Mouse (Mus musculus) MEL (cell line): ENCODE measurements around the gene Gns. TPM values are rescaled to one million over a fixed set of nuclear protein-coding genes. Genes with fewer than 3 reads are reported as not detected.

Experiments used
- DNase-seq: peaks from one replicate; pipeline ENCODE4 v3.0.0; 2011; ENCODE audit warnings: low read depth, low spot score
- H3K27ac ChIP-seq: 2 replicates; pipeline ENCODE4 v1.5.1; 2012; ENCODE audit warnings: low read depth, mild to moderate bottlenecking, control low read depth, low read length, moderate library complexity; ENCODE audit not compliant: control insufficient read depth
- H3K27me3 ChIP-seq, 2 experiments: fragments of 150-350 bp in 1 of 2; sonication (generic) in 1 of 2; 2 replicates each; pipeline ENCODE4 v1.6.1; 2012; ENCODE audit warnings: low read length in 2 of 2, mild to moderate bottlenecking in 2 of 2, improper control_type of control experiment in 1 of 2, moderate library complexity in 1 of 2; ENCODE audit not compliant: insufficient read depth in 2 of 2, control insufficient read depth in 1 of 2
- H3K36me3 ChIP-seq, 2 experiments: 2 replicates each; pipeline ENCODE4 v1.6.1; 2012 to 2014; ENCODE audit warnings: low read length in 2 of 2, improper control_type of control experiment in 1 of 2, inconsistent platforms in 1 of 2, mild to moderate bottlenecking in 1 of 2; ENCODE audit not compliant: insufficient read depth in 2 of 2, control insufficient read depth in 1 of 2
- H3K4me1 ChIP-seq, 2 experiments: fragments of 150-350 bp in 1 of 2; sonication (generic) in 1 of 2; 2 replicates each; pipeline ENCODE4 v1.6.1; 2012; ENCODE audit warnings: low read length in 2 of 2, improper control_type of control experiment in 1 of 2, mild to moderate bottlenecking in 1 of 2; ENCODE audit not compliant: insufficient read depth in 2 of 2, control insufficient read depth in 1 of 2
- H3K4me3 ChIP-seq, 2 experiments: fragments of 150-350 bp in 1 of 2; sonication (generic) in 1 of 2; 2 replicates each; pipeline ENCODE4 v1.5.1; 2012; ENCODE audit warnings: low read depth in 2 of 2, low read length in 2 of 2, mild to moderate bottlenecking in 2 of 2, moderate library complexity in 2 of 2, control low read depth in 1 of 2, improper control_type of control experiment in 1 of 2; ENCODE audit not compliant: control insufficient read depth in 1 of 2, insufficient read depth in 1 of 2
- H3K79me2 ChIP-seq: 2 replicates; pipeline ENCODE4 v1.6.1; 2012; ENCODE audit warnings: mild to moderate bottlenecking, low read length, moderate library complexity; ENCODE audit not compliant: control insufficient read depth, poor library complexity, insufficient read depth
- H3K9ac ChIP-seq: 2 replicates; pipeline ENCODE4 v1.6.1; 2012; ENCODE audit warnings: low read depth, mild to moderate bottlenecking, control low read depth, low read length, moderate library complexity; ENCODE audit not compliant: control insufficient read depth, poor library complexity, severe bottlenecking
- H3K9me3 ChIP-seq: fragments of 150-350 bp; sonication (generic); replicated peaks from 2 replicates; pipeline ENCODE4 v1.6.1; 2012; ENCODE audit warnings: mild to moderate bottlenecking, low read length, improper control_type of control experiment, moderate library complexity; ENCODE audit not compliant: insufficient read depth
- BHLHE40 ChIP-seq: IDR thresholded peaks from 2 replicates; pipeline ENCODE4 v1.6.1; 2012; ENCODE audit warnings: low read depth, mild to moderate bottlenecking, inconsistent platforms, low read length, improper control_type of control experiment, borderline replicate concordance
- CHD1 ChIP-seq: IDR thresholded peaks from 2 replicates; pipeline ENCODE4 v1.6.1; 2012; ENCODE audit warnings: low read depth, mild to moderate bottlenecking, inconsistent platforms, low read length, improper control_type of control experiment
- CTCF ChIP-seq, 3 experiments: IDR thresholded peaks in 2 of 3; conservative IDR thresholded peaks in 1 of 3; 2 replicates each; pipeline ENCODE4 v1.5.1; 2011 to 2012; ENCODE audit warnings: low read length in 3 of 3, low read depth in 2 of 3, mild to moderate bottlenecking in 2 of 3, improper control_type of control experiment in 1 of 3, inconsistent platforms in 1 of 3, mixed read lengths in 1 of 3, moderate library complexity in 1 of 3; ENCODE audit not compliant: control insufficient read depth in 1 of 3, insufficient read depth in 1 of 3, poor library complexity in 1 of 3, severe bottlenecking in 1 of 3
- ELF1 ChIP-seq: IDR thresholded peaks from 2 replicates; pipeline ENCODE4 v1.6.1; 2014; ENCODE audit warnings: low read depth, mild to moderate bottlenecking, inconsistent platforms, low read length, improper control_type of control experiment, moderate library complexity
- EP300 ChIP-seq, 2 experiments: IDR thresholded peaks; 2 replicates each; pipeline ENCODE4 v1.6.1; 2011; ENCODE audit warnings: improper control_type of control experiment in 2 of 2, low read length in 2 of 2, low read depth in 1 of 2, mild to moderate bottlenecking in 1 of 2
- GATA1 ChIP-seq: IDR thresholded peaks from 2 replicates; pipeline ENCODE4 v1.6.1; 2011; ENCODE audit warnings: low read depth, low read length, improper control_type of control experiment
- MAX ChIP-seq: IDR thresholded peaks from 2 replicates; pipeline ENCODE4 v1.6.1; 2011; ENCODE audit warnings: low read length, improper control_type of control experiment
- MAZ ChIP-seq: IDR thresholded peaks from 2 replicates; pipeline ENCODE4 v1.6.1; 2012; ENCODE audit warnings: low read depth, mild to moderate bottlenecking, inconsistent platforms, low read length, improper control_type of control experiment
- MEF2A ChIP-seq: IDR thresholded peaks from 2 replicates; pipeline ENCODE4 v1.6.1; 2014; ENCODE audit warnings: low read depth, mild to moderate bottlenecking, inconsistent platforms, low read length, improper control_type of control experiment; ENCODE audit not compliant: poor library complexity, insufficient replicate concordance, severe bottlenecking; ENCODE audit errors: extremely low read depth
- MXI1 ChIP-seq: IDR thresholded peaks from 2 replicates; pipeline ENCODE4 v1.6.1; 2011; ENCODE audit warnings: mild to moderate bottlenecking, low read depth, low read length, improper control_type of control experiment
- NELFE ChIP-seq: IDR thresholded peaks from 2 replicates; pipeline ENCODE4 v1.6.1; 2011; ENCODE audit warnings: low read depth, low read length, improper control_type of control experiment
- NRF1 ChIP-seq: IDR thresholded peaks from 2 replicates; pipeline ENCODE4 v1.6.1; 2014; ENCODE audit warnings: low read depth, mild to moderate bottlenecking, inconsistent platforms, low read length, improper control_type of control experiment, moderate library complexity; ENCODE audit not compliant: poor library complexity, insufficient read depth, severe bottlenecking
- POLR2A ChIP-seq, 2 experiments: IDR thresholded peaks; 2 replicates each; pipeline ENCODE4 v1.6.1; 2011 to 2012; ENCODE audit warnings: low read length in 2 of 2, mild to moderate bottlenecking in 2 of 2, control low read depth in 1 of 2, improper control_type of control experiment in 1 of 2, low read depth in 1 of 2, moderate library complexity in 1 of 2; ENCODE audit not compliant: control insufficient read depth in 1 of 2, insufficient read depth in 1 of 2, poor library complexity in 1 of 2
- POLR2AphosphoS2 ChIP-seq: IDR thresholded peaks from 2 replicates; pipeline ENCODE4 v1.6.1; 2011; ENCODE audit warnings: low read length, improper control_type of control experiment
- TAL1 ChIP-seq: IDR thresholded peaks from 2 replicates; pipeline ENCODE4 v1.6.1; 2012; ENCODE audit warnings: mild to moderate bottlenecking, inconsistent platforms, low read length, moderate library complexity, mixed read lengths
- USF1 ChIP-seq: IDR thresholded peaks from 2 replicates; pipeline ENCODE4 v1.6.1; 2014; ENCODE audit warnings: low read depth, mild to moderate bottlenecking, inconsistent platforms, low read length, improper control_type of control experiment, moderate library complexity
- ZC3H11A ChIP-seq: IDR thresholded peaks from 2 replicates; pipeline ENCODE4 v1.6.1; 2012; ENCODE audit warnings: low read depth, mild to moderate bottlenecking, inconsistent platforms, low read length, improper control_type of control experiment
- polyA plus RNA-seq, 2 experiments: library from polyadenylated mRNA; stranded (reverse) in 1 of 2; unstranded in 1 of 2; fragments of >175 nt in 1 of 2; fragments of >200 nt in 1 of 2; gene quantifications; 2 replicates each; pipeline versions ENCODE4 v1.2.1 to v1.2.4; 2012; ENCODE audit warnings: low replicate concordance in 2 of 2, low read depth in 1 of 2; ENCODE audit not compliant: insufficient read length in 2 of 2, insufficient read depth in 1 of 2, missing spikeins in 1 of 2
- total RNA-seq: library from RNA; depleted of rRNA; stranded (reverse); fragments of 300-350 nt; gene quantifications from 2 replicates; pipeline ENCODE4 v1.2.3, GENCODE M21; 2012

Gns gene
- total and polyA plus RNA-seq, 3 experiments = 33.1 to 33.6 TPM; not detected in 1

DNA sequence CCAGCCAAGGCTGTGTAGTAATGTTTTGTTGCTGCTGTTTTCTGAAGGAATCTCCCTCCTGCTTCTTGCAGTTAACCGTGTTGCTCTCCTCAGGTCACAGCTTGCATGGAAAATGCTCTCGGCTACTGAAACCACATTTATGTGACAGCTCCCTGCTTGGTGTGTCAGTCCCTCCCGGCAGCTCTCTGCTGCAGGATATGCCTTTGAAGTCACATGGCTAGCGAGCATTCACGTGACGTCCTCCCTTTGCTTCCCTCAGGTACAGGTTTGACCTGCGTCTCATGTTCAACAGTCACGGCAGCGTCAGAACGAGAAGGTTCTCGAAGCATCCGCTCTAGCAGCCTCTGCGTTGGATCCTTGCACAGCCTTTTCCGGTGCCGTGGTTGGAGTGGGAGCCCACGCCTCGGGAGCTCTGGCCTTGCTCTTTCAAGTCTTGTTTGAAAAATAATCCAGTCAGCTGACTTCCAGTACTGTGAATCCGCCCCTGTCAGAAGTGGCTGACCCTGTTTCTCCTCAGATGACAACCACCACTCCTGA, 30.0 kb downstream of the Gns start:
- no peak overlapping the region for H3K4me3 ChIP-seq
- H3K27ac ChIP-seq = no peak overlapping the region
- no peak overlapping the region for H3K9ac ChIP-seq
- no peaks in the 10 kb centered on the region for H3K27me3 ChIP-seq
- H3K9me3 ChIP-seq = no peaks in the 10 kb centered on the region
- H3K4me1 ChIP-seq = no peaks in the 10 kb centered on the region
- DNase-seq = no peak
- TF ChIP-seq CTCF (IDR thresholded peaks at IDR 0.05 in 2 of 3, conservative IDR thresholded peaks at IDR 0.05 in 1 of 3; ENCODE audit: control insufficient read depth in 1 of 3, insufficient read depth in 1 of 3, low read depth in 2 of 3, low read length in 3 of 3, poor library complexity in 1 of 3, severe bottlenecking in 1 of 3) = no peak
- H3K36me3 ChIP-seq = no peaks in the 10 kb centered on the region; a peak in 1 of 4 replicates
- no peaks in the 10 kb centered on the region for H3K79me2 ChIP-seq

GRCm38 (mm10) chr10:121395542-121396176, 30.8 kb downstream of the Gns start:
- Histone ChIP-seq H3K9me3 (no peaks in the 10 kb centered on the region), H3K79me2 (no peaks in the 10 kb centered on the region), H3K9ac (no peak overlapping the region), H3K27ac (no peak overlapping the region), H3K27me3 (no peaks in the 10 kb centered on the region), H3K36me3 (no peaks in the 10 kb centered on the region), H3K4me1 (no peaks in the 10 kb centered on the region), H3K4me3 (no peak overlapping the region)
- TF ChIP-seq CHD1 = no peak
- TF ChIP-seq MAZ = no peak
- no peak for TF ChIP-seq TAL1
- no peak for TF ChIP-seq USF1
- no peak for TF ChIP-seq BHLHE40
- TF ChIP-seq NELFE = no peak
- no peak for DNase-seq

- TF ChIP-seq MXI1 (no peak), ELF1 (no peak), POLR2AphosphoS2 (no peak), EP300 (IDR thresholded peaks at IDR 0.05; ENCODE audit: low read depth in 1 of 2, low read length in 2 of 2) (no peak), POLR2A (IDR thresholded peaks at IDR 0.05; ENCODE audit: control insufficient read depth in 1 of 2, insufficient read depth in 1 of 2, low read depth in 1 of 2, low read length in 2 of 2, poor library complexity in 1 of 2) (no peak), MEF2A (no peak), NRF1 (no peak), MAX (no peak), GATA1 (no peak), ZC3H11A (no peak)
- Histone ChIP-seq H3K27ac (no peak overlapping the region), H3K4me1 (no peaks in the 10 kb centered on the region), H3K36me3 (no peaks in the 10 kb centered on the region), H3K79me2 (no peaks in the 10 kb centered on the region), H3K4me3 (no peak overlapping the region), H3K9ac (no peak overlapping the region), H3K9me3 (no peaks in the 10 kb centered on the region), H3K27me3 (no peaks in the 10 kb centered on the region)
- no peak for DNase-seq
These were observed 33.7 kb downstream of the Gns start for GRCm38 (mm10) chr10:121398599-121398998.
